Mouse (Mus musculus): ENCODE results near the gene Stx17.
A peak's percentile ranks its signal among the peaks of the same experiment; 100 is the strongest.

Stx17 gene

DNA sequence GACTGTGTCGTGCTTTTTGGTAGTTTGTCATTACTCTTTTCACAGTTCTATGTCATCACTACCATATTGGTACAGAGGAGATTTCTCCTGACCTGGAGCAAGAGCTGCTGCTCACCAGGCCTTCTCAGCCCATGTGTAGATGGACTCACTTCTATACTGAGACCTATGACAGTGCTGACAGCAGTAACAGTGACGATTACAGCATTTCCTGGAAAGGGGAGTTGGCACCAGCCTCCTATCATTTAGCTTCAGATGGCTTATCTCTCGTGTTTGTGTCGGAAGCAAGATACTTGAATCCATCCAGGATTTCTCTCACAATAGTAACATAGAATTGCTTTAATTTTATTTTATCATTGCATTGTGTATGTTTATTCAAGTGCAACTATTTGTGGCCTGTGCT lies 35.7 kb downstream of the Stx17 start:
- DNase-seq (ENCODE audit: low read depth, low spot score) = no peak

DNA sequence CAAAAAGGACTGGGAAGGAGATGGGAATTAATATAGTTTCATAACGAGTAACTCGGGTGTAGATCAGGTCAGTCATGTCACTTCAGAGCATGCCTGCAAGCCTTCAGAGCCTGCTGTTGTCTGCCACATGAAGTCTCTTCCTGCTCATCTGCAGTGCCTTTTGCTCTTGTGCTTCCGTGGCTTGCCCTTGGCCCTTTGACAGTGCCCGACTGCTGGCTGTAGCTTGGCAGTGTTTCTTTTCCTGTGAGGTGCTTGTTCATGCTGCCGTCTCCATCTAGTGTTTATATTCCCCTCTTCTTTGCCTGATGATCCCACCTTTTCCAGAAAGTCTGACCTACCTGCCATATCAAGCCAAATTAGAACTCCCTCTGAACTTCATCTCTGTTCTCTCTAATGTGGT lies 39.1 kb downstream of the Stx17 start:
- DNase-seq (ENCODE audit: low read depth, low spot score) = no peak

DNA sequence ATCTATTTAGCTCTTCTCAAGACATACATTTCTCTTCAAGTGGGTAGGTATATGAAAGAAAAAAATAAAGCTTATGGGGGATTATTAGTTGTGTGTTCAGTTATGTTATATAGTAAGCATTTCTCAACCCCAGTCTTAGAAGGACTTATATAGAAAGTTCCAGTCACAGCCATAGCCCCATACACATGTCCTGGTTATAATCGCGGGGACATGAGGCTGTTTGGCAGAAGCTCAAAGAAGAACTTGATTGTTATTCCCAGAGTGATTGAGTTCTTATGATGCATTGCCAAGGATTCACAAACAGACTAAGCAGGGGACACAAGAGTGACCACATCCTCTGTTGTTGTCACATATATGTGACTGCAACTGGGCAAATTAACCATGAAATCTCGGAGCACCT lies 51.0 kb downstream of the Stx17 start:
- no peak for DNase-seq (ENCODE audit: low read depth, low spot score)

DNA sequence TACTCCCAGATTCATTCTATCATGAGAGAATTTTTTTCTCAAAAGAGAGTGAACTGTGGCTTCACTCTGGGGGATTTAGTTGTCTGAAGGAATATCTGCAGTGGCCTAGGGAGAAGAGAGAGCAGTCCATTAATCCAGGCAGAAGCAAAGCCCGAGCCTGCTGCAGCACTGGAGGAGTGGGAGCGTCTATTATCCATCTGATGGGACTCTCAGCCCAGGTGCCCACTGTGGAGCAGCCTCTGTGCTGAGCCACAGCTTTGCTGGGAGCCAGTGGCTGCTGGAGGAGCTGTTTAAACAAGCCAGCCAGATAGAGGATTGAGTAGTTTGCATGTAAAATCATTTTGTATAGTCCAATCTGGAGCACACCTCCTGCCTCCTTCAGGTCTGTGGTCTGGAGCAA lies 56.2 kb downstream of the Stx17 start:
- DNase-seq (ENCODE audit: low read depth, low spot score) = no peak

DNA sequence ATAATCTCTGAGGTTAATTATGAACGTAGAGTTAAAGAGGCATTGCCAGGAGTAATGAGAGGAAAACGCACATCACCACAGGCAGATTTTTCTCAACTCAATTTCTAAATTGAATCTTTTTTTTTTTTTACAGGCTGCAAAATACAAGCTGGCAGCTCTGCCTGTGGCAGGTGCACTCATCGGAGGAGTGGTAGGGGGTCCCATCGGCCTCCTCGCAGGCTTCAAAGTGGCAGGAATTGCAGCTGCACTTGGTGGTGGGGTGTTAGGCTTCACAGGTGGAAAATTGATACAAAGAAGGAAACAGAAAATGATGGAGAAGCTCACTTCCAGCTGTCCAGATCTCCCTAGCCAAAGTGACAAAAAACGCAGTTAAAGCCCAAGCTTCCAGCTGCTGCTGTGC lies 56.7 kb downstream of the Stx17 start:
- DNase-seq (ENCODE audit: low read depth, low spot score) = no peak

DNA sequence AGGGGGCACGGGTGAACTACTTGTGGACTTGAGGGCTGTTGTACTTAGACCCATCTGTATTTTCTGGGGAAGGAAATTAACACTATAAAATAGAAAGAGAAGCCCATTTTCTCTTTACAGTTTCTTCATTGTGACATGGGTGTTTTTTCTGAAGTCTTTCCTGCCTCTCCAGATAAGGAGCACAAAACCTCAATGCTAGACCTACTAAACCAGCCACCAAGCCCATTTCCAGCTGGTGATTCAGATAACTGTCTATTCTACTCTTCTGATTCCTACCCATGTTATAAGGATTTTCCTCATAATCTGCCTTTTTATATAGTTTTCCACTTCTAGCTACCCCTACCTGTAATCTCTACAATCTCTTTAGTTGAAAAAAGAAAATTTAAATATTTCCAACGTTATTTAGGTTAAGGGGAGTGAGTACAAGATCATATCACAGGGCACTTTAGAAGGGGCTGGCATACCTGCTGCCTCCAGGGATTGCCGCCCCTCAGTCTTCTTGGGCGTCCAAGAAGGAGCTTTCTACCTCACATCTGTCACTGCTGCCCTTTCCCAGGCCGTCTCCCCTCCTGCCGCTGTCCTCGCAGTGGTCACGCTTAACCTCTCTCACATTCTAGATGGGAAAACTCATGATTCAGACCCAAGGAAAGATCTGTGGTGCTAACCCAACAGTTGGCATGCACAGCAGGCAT lies 57.5 kb downstream of the Stx17 start:
- no peak for DNase-seq (ENCODE audit: low read depth, low spot score)

DNA sequence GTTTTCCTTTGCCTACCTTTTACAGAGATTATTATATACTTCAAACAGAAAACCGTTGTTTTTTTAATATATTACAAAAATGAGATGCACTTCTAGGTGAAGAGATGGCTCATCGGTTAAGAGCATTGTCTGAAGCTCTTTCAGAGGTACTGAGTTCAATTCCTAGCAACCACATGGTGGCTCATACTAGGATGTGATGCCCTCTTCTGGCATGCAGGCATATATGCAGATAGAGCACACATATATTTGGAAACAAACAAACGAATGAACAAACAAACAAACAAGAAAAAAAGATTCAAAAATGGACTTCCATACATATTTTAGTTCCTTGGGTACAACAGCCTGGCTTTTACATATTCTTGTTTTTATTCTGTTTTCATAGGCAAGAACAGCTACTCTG lies 73.2 kb downstream of the Stx17 start:
- DNase-seq (ENCODE audit: low read depth, low spot score) = peak; percentile 29

DNA sequence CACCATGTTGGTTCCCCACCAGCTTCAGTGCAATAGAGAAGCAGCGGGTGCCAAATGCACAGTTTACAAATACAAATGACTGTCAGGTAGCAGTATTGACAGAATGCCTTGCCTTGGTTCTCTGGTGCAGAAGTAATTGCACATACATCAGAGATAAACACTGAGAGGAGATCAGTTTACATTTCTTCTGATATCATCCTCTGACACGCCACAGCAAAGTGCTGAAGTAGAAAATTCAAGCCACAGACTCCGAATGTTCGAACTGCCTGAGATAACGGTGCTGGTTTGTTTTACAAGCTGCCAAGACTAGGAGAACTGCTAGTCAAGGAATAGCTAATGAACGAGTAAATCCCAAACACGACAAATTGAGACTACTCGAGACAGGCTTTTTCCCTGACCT lies 73.7 kb downstream of the Stx17 start:
- no peak for DNase-seq (ENCODE audit: low read depth, low spot score)

DNA sequence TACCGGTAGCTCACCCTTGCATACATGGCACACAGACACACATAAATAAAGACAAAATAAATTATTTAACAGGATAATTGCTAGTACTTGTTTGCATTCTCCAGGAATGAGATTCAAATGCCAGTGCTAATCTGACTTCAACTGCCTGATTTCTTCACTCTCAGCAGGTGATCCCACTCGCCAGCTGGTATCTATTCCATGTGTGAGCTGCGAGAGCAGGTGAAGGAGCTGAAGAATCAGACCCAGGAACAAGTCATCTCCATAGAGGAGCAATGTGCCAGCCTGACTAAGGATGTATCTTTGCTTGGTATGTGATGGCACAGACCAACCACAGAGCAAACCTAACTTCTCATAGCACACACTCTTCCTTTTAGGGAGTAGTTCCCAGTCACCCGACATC lies 78.8 kb downstream of the Stx17 start:
- DNase-seq (ENCODE audit: low read depth, low spot score) = no peak

DNA sequence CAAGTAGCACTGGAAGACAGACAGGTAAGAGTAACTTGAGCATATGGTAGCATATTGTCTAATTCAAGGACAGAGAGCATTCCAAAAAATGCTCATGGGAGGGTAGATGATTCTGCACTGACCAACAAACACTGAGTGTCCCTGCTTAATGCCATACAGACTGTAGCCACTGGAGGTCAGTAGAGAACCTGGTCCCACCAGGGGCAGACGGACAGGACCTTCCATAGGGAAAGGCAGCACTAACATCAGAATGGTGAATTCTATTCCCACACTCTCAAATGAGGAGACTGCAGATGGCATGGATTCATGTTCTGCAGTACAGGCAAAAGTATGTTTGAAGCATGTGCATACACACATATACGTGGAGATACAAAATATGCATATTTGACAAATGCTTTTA lies 100.5 kb downstream of the Stx17 start:
- DNase-seq (ENCODE audit: low read depth, low spot score) = peak; percentile 51

DNA sequence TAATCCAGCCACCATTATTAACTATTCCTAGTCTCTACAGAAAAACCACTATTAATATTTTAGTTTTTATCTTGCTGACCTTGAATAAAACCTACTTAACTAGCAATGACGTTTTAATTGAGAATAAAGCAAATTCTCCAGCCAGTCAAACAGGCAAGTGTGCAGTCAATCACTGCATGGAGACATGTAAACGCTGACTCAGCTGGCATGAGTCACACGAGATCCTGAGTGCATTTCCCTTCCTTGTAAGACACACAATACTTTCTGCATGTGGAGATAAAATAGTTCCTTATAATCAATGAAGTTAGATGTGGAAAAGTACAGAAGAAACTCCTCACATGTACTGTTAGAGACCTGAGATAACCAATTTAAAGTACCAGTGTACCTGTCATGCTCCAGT lies 100.9 kb downstream of the Stx17 start:
- DNase-seq (ENCODE audit: low read depth, low spot score) = no peak

DNA sequence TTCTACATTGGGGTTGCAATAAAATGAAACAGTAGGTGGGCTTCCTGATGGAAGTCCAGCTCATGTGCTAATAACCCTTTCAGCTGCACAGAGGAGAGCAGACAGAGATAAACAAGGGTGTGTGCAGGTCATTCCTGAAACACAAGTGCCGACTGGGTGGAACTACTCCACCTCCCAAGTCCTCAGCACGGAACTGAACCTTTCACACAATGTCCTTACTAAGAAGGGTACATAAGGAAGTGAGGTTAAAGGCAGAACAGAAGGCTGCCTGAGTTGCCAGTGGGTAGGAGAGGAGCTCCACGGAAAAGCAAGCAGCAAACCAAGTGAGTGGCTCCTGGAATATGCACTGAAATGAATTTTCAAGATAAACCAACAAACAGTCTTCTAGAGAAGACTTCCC lies 102.1 kb downstream of the Stx17 start:
- DNase-seq (ENCODE audit: low read depth, low spot score) = no peak

Measured in A20 (cell line).